Mouse (Mus musculus): ENCODE data around the gene Dpm1. TPM values are rescaled to one million over a fixed set of nuclear protein-coding genes. Genes with fewer than 3 reads are reported as not detected.

Gene Dpm1
- polyA plus RNA-seq, 2 experiments = 18.4 to 90.6 TPM

DNA sequence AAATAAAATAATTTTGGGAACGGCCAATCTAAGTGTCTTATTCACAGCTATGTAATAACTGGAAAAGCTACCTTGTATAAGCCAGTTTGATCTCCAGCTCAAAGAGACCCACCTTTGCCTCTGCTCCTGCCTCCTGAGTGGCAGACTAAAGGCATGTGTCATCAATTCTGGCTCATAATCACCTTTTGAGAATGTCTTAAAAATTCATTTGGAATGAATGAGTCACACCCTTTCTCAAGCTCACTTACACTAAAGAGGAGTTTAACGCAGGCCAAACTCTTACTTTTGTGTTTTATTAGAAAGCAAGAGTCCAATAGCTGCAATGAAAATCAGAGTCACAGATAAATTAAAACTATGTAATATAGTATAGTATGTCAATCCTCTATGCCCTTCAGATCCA is 38.5 kb downstream of the Dpm1 start:
- no peaks in the 10 kb centered on the region for H3K27me3 ChIP-seq (ENCODE audit: control insufficient read depth, insufficient read depth, low read length)
- H3K9ac ChIP-seq (ENCODE audit: low read depth, low read length, severe bottlenecking) = no peak overlapping the region
- 74% methylated on average over 2 of the region's 2 CpGs for WGBS
- no peak overlapping the region for H3K27ac ChIP-seq (replicated peaks; ENCODE audit: low read depth, low read length)
- no peak for DNase-seq (ENCODE audit: low spot score)
- H3K4me3 ChIP-seq (replicated peaks; ENCODE audit: low read length) = no peak overlapping the region
- H3K4me1 ChIP-seq (ENCODE audit: control insufficient read depth, insufficient read depth, low read length) = peaks cover 11% of the 10 kb centered on the region; the same call in 1 of the 2 replicates
- H3K36me3 ChIP-seq (ENCODE audit: control insufficient read depth, insufficient read depth, low read length) = peaks cover 51% of the 10 kb centered on the region
- no peak for ATAC-seq (ENCODE audit: low FRiP score, low read depth)
- no peak overlapping the region for H3K4me2 ChIP-seq (replicated peaks; ENCODE audit: low read depth, low read length, severe bottlenecking)
- H3K9me3 ChIP-seq (ENCODE audit: control insufficient read depth, low read length) = no peaks in the 10 kb centered on the region
- no peak for TF ChIP-seq POLR2A (IDR thresholded peaks at IDR 0.05; ENCODE audit: borderline replicate concordance, extremely low read depth, insufficient read depth, insufficient read length)

DNA sequence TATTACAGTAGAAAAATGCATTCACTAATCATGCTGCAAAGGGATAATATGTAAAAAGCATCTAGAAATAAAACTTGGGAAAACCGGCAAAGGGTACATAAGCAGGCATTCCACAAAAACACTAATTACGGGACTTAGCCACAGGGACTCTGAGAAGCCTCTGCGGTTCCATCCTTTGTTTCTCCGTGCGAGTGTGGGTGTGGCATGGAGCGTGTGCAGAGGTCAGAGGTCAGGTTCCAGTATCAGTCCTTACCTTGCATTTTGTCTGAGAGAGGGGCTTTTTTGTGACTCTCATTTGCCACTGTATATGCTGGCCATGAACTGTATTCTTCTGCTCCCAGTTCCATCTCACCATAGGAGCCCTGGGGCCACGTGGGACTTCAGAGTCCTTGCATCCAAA is 54.4 kb downstream of the Dpm1 start:
- DNase-seq (ENCODE audit: low spot score) = no peak
- Histone ChIP-seq H3K4me3 (replicated peaks; ENCODE audit: low read length) (no peak overlapping the region), H3K36me3 (ENCODE audit: control insufficient read depth, insufficient read depth, low read length) (peaks cover 43% of the 10 kb centered on the region), H3K9ac (ENCODE audit: low read depth, low read length, severe bottlenecking) (no peak overlapping the region), H3K9me3 (ENCODE audit: control insufficient read depth, low read length) (no peaks in the 10 kb centered on the region), H3K27me3 (ENCODE audit: control insufficient read depth, insufficient read depth, low read length) (no peaks in the 10 kb centered on the region), H3K4me1 (ENCODE audit: control insufficient read depth, insufficient read depth, low read length) (no peaks in the 10 kb centered on the region), H3K27ac (replicated peaks; ENCODE audit: low read depth, low read length) (no peak overlapping the region), H3K4me2 (replicated peaks; ENCODE audit: low read depth, low read length, severe bottlenecking) (no peak overlapping the region)
- no peak for TF ChIP-seq POLR2A (IDR thresholded peaks at IDR 0.05; ENCODE audit: borderline replicate concordance, extremely low read depth, insufficient read depth, insufficient read length)
- ATAC-seq (ENCODE audit: low FRiP score, low read depth) = no peak
- 57% methylated on average over 7 of the region's 7 CpGs for WGBS

DNA sequence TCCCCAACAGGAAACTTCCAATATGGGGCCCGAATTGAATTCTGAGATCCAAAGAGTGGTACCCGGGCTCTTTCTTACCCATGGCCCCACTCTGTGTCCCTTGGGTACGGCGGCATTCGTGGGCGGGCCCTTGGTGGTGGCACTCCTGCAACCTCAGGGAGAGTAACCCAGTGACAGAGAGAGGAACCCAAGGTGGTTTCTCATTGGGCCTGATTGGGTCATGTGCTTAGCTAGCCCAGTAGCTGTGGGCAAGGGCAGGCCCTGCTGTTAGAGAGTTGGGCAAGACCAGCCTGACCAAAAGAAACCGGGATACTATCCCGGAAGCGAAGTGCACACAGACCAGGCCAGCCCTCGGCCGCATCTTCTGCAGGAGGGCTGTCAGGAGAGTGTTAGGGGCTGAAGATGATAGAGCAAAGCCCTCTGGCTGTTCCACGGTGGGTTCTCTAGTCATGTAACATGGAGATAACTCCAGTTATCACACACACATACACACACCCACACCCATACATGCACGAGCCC is 60.2 kb downstream of the Dpm1 start:
- no peak for TF ChIP-seq POLR2A (IDR thresholded peaks at IDR 0.05; ENCODE audit: borderline replicate concordance, extremely low read depth, insufficient read depth, insufficient read length)
- no peaks in the 10 kb centered on the region for H3K9me3 ChIP-seq (ENCODE audit: control insufficient read depth, low read length)
- 0 out of 2 replicates have a peak overlapping the region, but pooled peaks have one; percentile 25 for H3K9ac ChIP-seq (ENCODE audit: low read depth, low read length, severe bottlenecking)
- DNase-seq (ENCODE audit: low spot score) = no peak
- 8% methylated on average over 13 of the region's 13 CpGs for WGBS
- H3K4me3 ChIP-seq (replicated peaks; ENCODE audit: low read length) = no peak overlapping the region
- H3K36me3 ChIP-seq (ENCODE audit: control insufficient read depth, insufficient read depth, low read length) = peaks cover 14% of the 10 kb centered on the region
- peak overlapping the region; percentile 28 for H3K4me2 ChIP-seq (replicated peaks; ENCODE audit: low read depth, low read length, severe bottlenecking)
- no peaks in the 10 kb centered on the region for H3K27me3 ChIP-seq (ENCODE audit: control insufficient read depth, insufficient read depth, low read length)
- peaks cover 37% of the 10 kb centered on the region for H3K4me1 ChIP-seq (ENCODE audit: control insufficient read depth, insufficient read depth, low read length)
- H3K27ac ChIP-seq (replicated peaks; ENCODE audit: low read depth, low read length) = peak overlapping the region; percentile 89
- ATAC-seq (ENCODE audit: low FRiP score, low read depth) = 0 out of 2 replicates have a peak, but pooled peaks have one; percentile 25

DNA sequence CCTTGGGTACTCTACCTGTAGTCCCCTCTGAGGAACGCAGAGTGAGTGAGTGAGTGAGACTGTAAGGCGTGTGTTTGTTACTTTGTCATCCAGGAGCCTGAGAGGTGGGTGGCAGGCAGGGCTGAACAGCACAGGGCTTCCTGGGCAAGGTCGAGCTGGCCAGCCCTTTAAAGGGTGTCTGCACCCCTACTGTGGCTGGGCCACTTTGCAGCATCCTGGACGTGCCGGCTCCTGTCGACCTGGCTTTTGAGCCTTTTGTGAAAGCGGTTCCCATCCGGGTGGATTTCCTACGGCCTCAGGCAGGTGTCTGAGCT is 60.6 kb downstream of the Dpm1 start:
- H3K4me1 ChIP-seq (ENCODE audit: control insufficient read depth, insufficient read depth, low read length) = peaks cover 37% of the 10 kb centered on the region
- no peak for ATAC-seq (ENCODE audit: low FRiP score, low read depth)

DNA sequence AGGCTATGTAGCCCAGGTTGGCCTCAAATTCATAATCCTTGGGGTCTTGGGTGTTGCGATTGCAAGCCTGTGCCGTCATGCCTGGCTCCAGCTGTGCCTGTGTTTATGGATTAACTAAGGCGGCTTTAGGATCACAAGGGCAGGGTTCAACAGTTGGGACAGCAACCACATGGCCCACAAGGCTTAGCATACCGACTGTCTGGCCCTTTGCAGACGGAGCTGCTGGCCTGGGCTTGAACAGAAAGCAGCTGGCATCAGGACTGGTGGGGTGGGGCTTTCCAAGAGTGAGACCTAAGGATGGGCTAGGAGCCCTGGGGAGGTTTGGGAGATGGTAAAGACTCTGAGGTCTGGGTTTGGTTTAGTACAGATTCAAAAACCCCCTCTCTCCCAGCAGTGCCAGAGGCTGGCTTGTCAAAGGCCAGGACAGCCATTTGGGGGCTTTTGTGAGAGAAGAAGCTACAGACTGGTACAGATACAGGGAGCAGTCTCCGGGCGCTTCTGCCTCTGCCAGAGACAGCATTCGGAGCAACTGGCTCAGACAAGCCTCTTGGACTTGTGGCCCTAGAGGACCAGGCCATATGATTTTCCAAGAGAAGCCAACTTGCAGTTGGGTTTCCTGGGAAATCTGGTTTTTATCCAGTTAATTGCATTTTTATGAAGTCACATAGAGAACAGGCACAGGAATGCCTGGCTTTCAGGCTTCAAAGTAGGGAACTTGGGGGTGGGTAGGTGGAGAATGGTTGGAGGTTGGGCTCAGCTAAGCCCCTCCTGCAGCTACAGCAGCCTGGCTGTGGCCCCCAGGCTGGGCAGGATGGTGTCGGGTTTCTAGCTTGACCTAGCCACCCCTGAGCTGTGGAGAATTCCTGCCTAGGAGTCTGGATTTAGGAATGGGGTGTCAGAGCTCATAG is 61.2 kb downstream of the Dpm1 start:
- WGBS = 14% methylated on average over 9 of the region's 9 CpGs
- ATAC-seq (ENCODE audit: low FRiP score, low read depth) = peak; percentile 80

More for the DNA sequence above, 60.6 kb downstream of the Dpm1 start:
- Histone ChIP-seq H3K4me2 (replicated peaks; ENCODE audit: low read depth, low read length, severe bottlenecking) (peak overlapping the region; percentile 28), H3K36me3 (ENCODE audit: control insufficient read depth, insufficient read depth, low read length) (peaks cover 10% of the 10 kb centered on the region), H3K4me3 (replicated peaks; ENCODE audit: low read length) (no peak overlapping the region), H3K9me3 (ENCODE audit: control insufficient read depth, low read length) (no peaks in the 10 kb centered on the region), H3K27me3 (ENCODE audit: control insufficient read depth, insufficient read depth, low read length) (no peaks in the 10 kb centered on the region), H3K9ac (ENCODE audit: low read depth, low read length, severe bottlenecking) (0 out of 2 replicates have a peak overlapping the region, but pooled peaks have one; percentile 25), H3K27ac (replicated peaks; ENCODE audit: low read depth, low read length) (peak overlapping the region; percentile 89)
- no peak for DNase-seq (ENCODE audit: low spot score)
- 0% methylated on average over 9 of the region's 9 CpGs for WGBS
- TF ChIP-seq POLR2A (IDR thresholded peaks at IDR 0.05; ENCODE audit: borderline replicate concordance, extremely low read depth, insufficient read depth, insufficient read length) = no peak

More for the DNA sequence above, 61.2 kb downstream of the Dpm1 start:
- Histone ChIP-seq H3K9me3 (ENCODE audit: control insufficient read depth, low read length) (no peaks in the 10 kb centered on the region), H3K27me3 (ENCODE audit: control insufficient read depth, insufficient read depth, low read length) (no peaks in the 10 kb centered on the region), H3K4me2 (replicated peaks; ENCODE audit: low read depth, low read length, severe bottlenecking) (peak overlapping the region; percentile 28), H3K27ac (replicated peaks; ENCODE audit: low read depth, low read length) (peak overlapping the region; percentile 89), H3K9ac (ENCODE audit: low read depth, low read length, severe bottlenecking) (no peak overlapping the region; the same call in 1 of the 2 replicates), H3K4me1 (ENCODE audit: control insufficient read depth, insufficient read depth, low read length) (peaks cover 37% of the 10 kb centered on the region), H3K36me3 (ENCODE audit: control insufficient read depth, insufficient read depth, low read length) (peaks cover 5% of the 10 kb centered on the region; the same call in 1 of the 2 replicates), H3K4me3 (replicated peaks; ENCODE audit: low read length) (no peak overlapping the region)
- peak; percentile 70 for DNase-seq (ENCODE audit: low spot score)
- no peak for TF ChIP-seq POLR2A (IDR thresholded peaks at IDR 0.05; ENCODE audit: borderline replicate concordance, extremely low read depth, insufficient read depth, insufficient read length)

Data from limb, embryonic 14.5 days (tissue).